Mouse (Mus musculus): ENCODE measurements around the gene 1700057G04Rik. TPM values are rescaled to one million over a fixed set of nuclear protein-coding genes. Genes with fewer than 3 reads are reported as not detected.

1700057G04Rik gene
- polyA plus RNA-seq, 1 experiment from 2014 or later, result not detected

- H3K4me3 ChIP-seq (ENCODE audit: low read depth, low read length), result no peak overlapping the region
- H3K27ac ChIP-seq (replicated peaks; ENCODE audit: low read depth, low read length), result no peak overlapping the region
- WGBS, result 42% methylated on average over 3 of the region's 3 CpGs
- no peak overlapping the region for H3K9ac ChIP-seq (ENCODE audit: low read length)
- no peak overlapping the region for H3K4me2 ChIP-seq (ENCODE audit: low read depth, severe bottlenecking)
- DNase-seq (ENCODE audit: low spot score) (no peak), ATAC-seq (ENCODE audit: insufficient number of reproducible peaks, low FRiP score, low TSS enrichment, low read depth) (no peak)
- H3K9me3 ChIP-seq (ENCODE audit: control insufficient read depth, low read length), result no peaks in the 10 kb centered on the region
- no peaks in the 10 kb centered on the region for H3K36me3 ChIP-seq (ENCODE audit: control insufficient read depth, insufficient read depth, low read length)
- no peaks in the 10 kb centered on the region for H3K27me3 ChIP-seq (ENCODE audit: control insufficient read depth, insufficient read depth, low read length)
- no peaks in the 10 kb centered on the region for H3K4me1 ChIP-seq (ENCODE audit: control insufficient read depth, insufficient read depth, low read length)
Observed at GRCm38 (mm10) chr9:92384401-92384800, 75.2 kb downstream of the 1700057G04Rik start.

GRCm38 (mm10) chr9:92385831-92386230 is 76.7 kb downstream of the 1700057G04Rik start:
- Histone ChIP-seq H3K4me1 (ENCODE audit: control insufficient read depth, insufficient read depth, low read length) (no peaks in the 10 kb centered on the region), H3K4me2 (ENCODE audit: low read depth, severe bottlenecking) (no peak overlapping the region), H3K27ac (replicated peaks; ENCODE audit: low read depth, low read length) (no peak overlapping the region), H3K9ac (ENCODE audit: low read length) (no peak overlapping the region), H3K27me3 (ENCODE audit: control insufficient read depth, insufficient read depth, low read length) (no peaks in the 10 kb centered on the region), H3K4me3 (ENCODE audit: low read depth, low read length) (no peak overlapping the region), H3K9me3 (ENCODE audit: control insufficient read depth, low read length) (no peaks in the 10 kb centered on the region), H3K36me3 (ENCODE audit: control insufficient read depth, insufficient read depth, low read length) (no peaks in the 10 kb centered on the region)
- no peak for DNase-seq (ENCODE audit: low spot score)
- no peak for ATAC-seq (ENCODE audit: insufficient number of reproducible peaks, low FRiP score, low TSS enrichment, low read depth)
- WGBS, result 41% methylated on average over 1 of the region's 1 CpGs

DNA sequence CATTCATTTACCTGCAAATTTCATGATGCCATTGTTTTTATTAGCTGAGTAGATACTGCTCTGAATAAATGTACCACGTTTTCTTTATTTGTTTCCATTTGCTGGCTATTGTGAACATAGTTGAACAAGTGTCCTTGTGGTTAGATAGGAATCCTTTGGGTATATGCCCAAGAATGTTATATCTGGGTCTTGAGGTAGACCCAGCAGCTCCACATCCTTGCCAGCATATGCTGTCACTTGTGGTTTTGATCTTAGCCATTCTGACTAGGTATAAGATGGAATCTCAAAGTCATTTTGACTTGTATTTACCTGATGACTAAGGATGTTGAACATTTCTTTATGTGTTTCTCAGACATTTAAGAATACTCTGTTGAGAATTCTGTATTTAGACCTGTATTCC is 77.7 kb downstream of the 1700057G04Rik start:
- 90% methylated on average over 1 of the region's 1 CpGs for WGBS
- DNase-seq (ENCODE audit: low spot score) (no peak), ATAC-seq (ENCODE audit: insufficient number of reproducible peaks, low FRiP score, low TSS enrichment, low read depth) (no peak)
- Histone ChIP-seq H3K4me3 (ENCODE audit: low read depth, low read length) (no peak overlapping the region), H3K27me3 (ENCODE audit: control insufficient read depth, insufficient read depth, low read length) (no peaks in the 10 kb centered on the region), H3K9me3 (ENCODE audit: control insufficient read depth, low read length) (no peaks in the 10 kb centered on the region), H3K9ac (ENCODE audit: low read length) (no peak overlapping the region), H3K4me2 (ENCODE audit: low read depth, severe bottlenecking) (no peak overlapping the region), H3K27ac (replicated peaks; ENCODE audit: low read depth, low read length) (no peak overlapping the region), H3K36me3 (ENCODE audit: control insufficient read depth, insufficient read depth, low read length) (no peaks in the 10 kb centered on the region), H3K4me1 (ENCODE audit: control insufficient read depth, insufficient read depth, low read length) (no peaks in the 10 kb centered on the region)

DNA sequence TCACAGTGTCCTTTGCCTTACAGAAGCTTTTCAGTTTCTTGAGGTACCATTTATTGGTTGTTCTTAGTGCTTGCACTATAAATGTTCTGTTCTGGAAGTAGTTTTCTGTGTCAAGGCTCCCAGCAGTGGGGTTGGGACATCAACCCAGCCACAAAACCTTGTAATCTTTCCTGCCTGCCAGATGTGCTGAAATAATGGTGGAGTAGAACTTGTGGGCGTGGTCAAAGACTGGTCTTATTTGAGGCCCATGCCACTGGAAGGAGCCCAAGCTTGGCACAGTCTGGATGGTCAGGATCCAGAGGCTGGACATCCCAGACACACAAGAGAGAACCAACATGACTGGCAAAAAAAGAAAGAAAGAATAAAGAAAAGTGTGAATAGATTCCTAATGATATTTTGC is 78.2 kb downstream of the 1700057G04Rik start:
- Histone ChIP-seq H3K36me3 (ENCODE audit: control insufficient read depth, insufficient read depth, low read length) (no peaks in the 10 kb centered on the region), H3K27me3 (ENCODE audit: control insufficient read depth, insufficient read depth, low read length) (no peaks in the 10 kb centered on the region), H3K9me3 (ENCODE audit: control insufficient read depth, low read length) (no peaks in the 10 kb centered on the region), H3K9ac (ENCODE audit: low read length) (no peak overlapping the region), H3K27ac (replicated peaks; ENCODE audit: low read depth, low read length) (no peak overlapping the region), H3K4me1 (ENCODE audit: control insufficient read depth, insufficient read depth, low read length) (no peaks in the 10 kb centered on the region), H3K4me2 (ENCODE audit: low read depth, severe bottlenecking) (no peak overlapping the region), H3K4me3 (ENCODE audit: low read depth, low read length) (no peak overlapping the region)
- DNase-seq (ENCODE audit: low spot score) (no peak), ATAC-seq (ENCODE audit: insufficient number of reproducible peaks, low FRiP score, low TSS enrichment, low read depth) (no peak)
- 81% methylated on average over 1 of the region's 1 CpGs for WGBS

DNA sequence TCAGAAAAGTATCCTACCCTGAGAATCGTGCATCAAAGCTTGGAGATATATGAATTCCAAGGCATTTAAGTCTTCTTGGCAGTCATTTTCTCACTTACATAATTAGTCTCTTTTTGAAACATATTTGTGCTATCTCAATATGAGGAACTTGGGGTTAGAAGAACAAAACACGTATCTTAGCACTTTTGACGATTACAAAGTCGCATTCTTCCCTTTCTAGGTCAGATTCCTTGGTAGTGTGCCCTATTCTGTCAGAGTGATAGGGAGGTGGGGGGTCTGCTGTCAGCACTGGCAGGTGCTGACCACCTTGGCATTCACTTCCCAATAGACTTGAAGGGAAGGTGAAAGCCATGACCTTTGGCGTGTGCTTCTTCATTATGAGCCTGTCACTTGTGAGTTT is 93.5 kb downstream of the 1700057G04Rik start:
- Histone ChIP-seq H3K9me3 (ENCODE audit: control insufficient read depth, low read length) (no peaks in the 10 kb centered on the region), H3K36me3 (ENCODE audit: control insufficient read depth, insufficient read depth, low read length) (no peaks in the 10 kb centered on the region), H3K4me1 (ENCODE audit: control insufficient read depth, insufficient read depth, low read length) (no peaks in the 10 kb centered on the region), H3K9ac (ENCODE audit: low read length) (no peak overlapping the region), H3K27me3 (ENCODE audit: control insufficient read depth, insufficient read depth, low read length) (no peaks in the 10 kb centered on the region), H3K4me2 (ENCODE audit: low read depth, severe bottlenecking) (no peak overlapping the region), H3K27ac (replicated peaks; ENCODE audit: low read depth, low read length) (no peak overlapping the region), H3K4me3 (ENCODE audit: low read depth, low read length) (no peak overlapping the region)
- 91% methylated on average over 5 of the region's 5 CpGs for WGBS
- DNase-seq (ENCODE audit: low spot score) (no peak), ATAC-seq (ENCODE audit: insufficient number of reproducible peaks, low FRiP score, low TSS enrichment, low read depth) (no peak)

Small RNA genes within 50 kb of the gene (microRNA-seq; reads per million reads assigned to microRNA genes)
- gene Mir6386, result not detected

Other genes with a start within 250 kb of the 1700057G04Rik start
- not detected in 2 replicates for gene Plscr5, start 116.4 kb upstream of the 1700057G04Rik start, polyA plus RNA-seq (2014; fragmentation: Nextera tagmentation; extraction: Ambion mirVana)
- gene Plscr1, start 59.6 kb upstream of the 1700057G04Rik start, polyA plus RNA-seq (2014; fragmentation: Nextera tagmentation; extraction: Ambion mirVana), result 31.9 and 32.1 TPM in 2 replicates
- 0.23 TPM in 1 of 2 replicates, not detected in the other for gene Plscr2, start 33.8 kb upstream of the 1700057G04Rik start, polyA plus RNA-seq (2014; fragmentation: Nextera tagmentation; extraction: Ambion mirVana)
- gene Plscr4, start 148.0 kb downstream of the 1700057G04Rik start, polyA plus RNA-seq (2014; fragmentation: Nextera tagmentation; extraction: Ambion mirVana), result 1.1 TPM in 2 replicates
- gene Plod2, start 232.8 kb downstream of the 1700057G04Rik start, polyA plus RNA-seq (2014; fragmentation: Nextera tagmentation; extraction: Ambion mirVana), result 47.8 and 48.9 TPM in 2 replicates

Measured in limb, embryonic 11.5 days (tissue).